Mouse (Mus musculus): ENCODE results near the gene Plcb1. TPM values are rescaled to one million over a fixed set of nuclear protein-coding genes. Genes with fewer than 3 reads are reported as not detected.
"Not testable (repeated sequence)": the region's sequence is repeated elsewhere in the genome, so short reads cannot be mapped to it uniquely, and the experiment has no call there.

Plcb1 gene
- polyA plus RNA-seq, 1 experiment from 2014 or later, result 1.5 TPM

DNA sequence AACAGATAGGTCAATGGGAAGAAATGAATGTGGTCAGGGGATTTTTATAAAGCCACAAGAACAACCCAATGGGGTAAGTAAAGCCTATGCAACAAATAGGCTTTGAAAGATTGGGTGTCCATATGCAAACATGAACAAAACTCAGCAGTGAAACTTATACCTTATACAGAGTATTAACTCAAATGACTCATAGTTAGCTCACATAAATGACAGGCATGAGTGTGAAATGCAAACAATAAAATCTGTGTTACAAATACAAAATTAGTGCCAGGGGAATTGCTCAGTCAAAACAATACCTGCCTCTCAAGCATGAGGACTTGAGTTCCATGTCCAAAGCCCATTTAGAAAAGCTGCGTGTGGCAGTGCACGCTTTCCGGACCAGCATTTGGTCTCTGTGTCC, 182.5 kb downstream of the Plcb1 start:
- DNase-seq (ENCODE audit: low spot score), result no peak

GRCm38 (mm10) chr2:134972376-134972775, 186.5 kb downstream of the Plcb1 start:
- DNase-seq (ENCODE audit: low spot score), result no peak

DNA sequence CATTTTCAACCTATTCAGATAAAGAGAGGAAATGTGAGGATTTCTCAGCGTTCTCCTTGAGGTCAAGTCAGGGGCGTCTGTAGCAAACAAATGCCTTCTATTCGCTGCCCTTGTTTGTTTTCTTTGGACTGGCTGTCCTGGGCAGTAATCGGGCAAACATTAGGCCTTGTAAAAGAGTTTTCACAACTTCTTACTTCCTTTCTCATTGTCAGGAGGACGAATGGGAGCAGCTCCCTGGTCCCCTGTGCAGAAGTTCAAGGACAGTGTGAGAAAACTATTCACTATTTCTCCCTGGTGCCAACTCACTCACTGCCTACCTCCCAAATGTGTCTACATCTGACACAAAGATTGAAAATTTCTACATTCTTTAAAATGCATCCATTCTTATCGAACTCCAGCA, 188.8 kb downstream of the Plcb1 start:
- no peak for DNase-seq (ENCODE audit: low spot score)

- no peak for DNase-seq (ENCODE audit: low spot score)
Measured at GRCm38 (mm10) chr2:134976796-134977330, 191.0 kb downstream of the Plcb1 start.

GRCm38 (mm10) chr2:134977641-134978040, 191.8 kb downstream of the Plcb1 start:
- DNase-seq (ENCODE audit: low spot score), result no peak

GRCm38 (mm10) chr2:134981394-134981793, 195.5 kb downstream of the Plcb1 start:
- no peak for DNase-seq (ENCODE audit: low spot score)

- no peak for DNase-seq (ENCODE audit: low spot score)
Measured at GRCm38 (mm10) chr2:134984884-134985283, 199.0 kb downstream of the Plcb1 start.

DNA sequence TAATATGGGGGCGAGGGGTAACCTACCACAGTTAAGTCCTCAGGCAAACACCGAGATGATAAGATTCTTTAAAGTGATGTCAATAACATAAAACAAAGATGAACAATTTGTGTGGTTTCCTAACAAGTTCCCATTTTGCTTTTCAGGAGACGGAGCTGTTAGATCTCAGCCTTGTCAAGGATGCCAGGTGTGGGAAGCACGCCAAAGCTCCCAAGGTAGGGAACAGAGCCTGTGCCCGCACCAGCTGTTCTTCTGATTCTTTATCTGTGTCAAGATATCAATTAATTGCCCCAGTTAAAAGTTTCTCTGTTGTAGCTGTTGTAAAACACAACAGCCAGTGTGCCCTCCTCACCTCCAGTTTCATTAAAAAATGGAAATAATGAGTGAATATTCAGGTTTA, 202.1 kb downstream of the Plcb1 start:
- DNase-seq (ENCODE audit: low spot score), result no peak

- no peak for DNase-seq (ENCODE audit: low spot score)
Measured at GRCm38 (mm10) chr2:134989650-134990292, 203.9 kb downstream of the Plcb1 start.

- peak; percentile 7 for DNase-seq (ENCODE audit: low spot score)
Measured at GRCm38 (mm10) chr2:135007134-135007533, 221.3 kb downstream of the Plcb1 start.

DNA sequence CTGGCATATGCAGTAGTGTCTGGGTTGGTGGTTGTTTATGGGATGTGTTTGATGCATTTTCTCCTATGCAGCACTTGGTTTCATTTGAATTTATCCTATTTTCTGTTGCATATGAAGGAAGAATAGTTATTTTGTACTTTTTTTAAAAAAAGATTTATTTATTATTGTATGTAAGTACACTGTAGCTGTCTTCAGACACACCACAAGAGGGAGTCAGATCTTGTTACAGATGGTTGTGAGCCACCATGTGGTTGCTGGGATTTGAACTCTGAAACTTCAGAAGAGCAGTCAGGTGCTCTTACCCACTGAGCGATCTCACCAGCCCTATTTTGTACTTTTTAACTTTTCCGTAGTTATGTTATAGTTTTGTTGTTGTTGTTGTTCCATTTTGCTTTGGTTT, 222.0 kb downstream of the Plcb1 start:
- DNase-seq (ENCODE audit: low spot score), result not testable (repeated sequence)

- DNase-seq (ENCODE audit: low spot score), result no peak
Measured at GRCm38 (mm10) chr2:135010371-135010770, 224.5 kb downstream of the Plcb1 start.

DNA sequence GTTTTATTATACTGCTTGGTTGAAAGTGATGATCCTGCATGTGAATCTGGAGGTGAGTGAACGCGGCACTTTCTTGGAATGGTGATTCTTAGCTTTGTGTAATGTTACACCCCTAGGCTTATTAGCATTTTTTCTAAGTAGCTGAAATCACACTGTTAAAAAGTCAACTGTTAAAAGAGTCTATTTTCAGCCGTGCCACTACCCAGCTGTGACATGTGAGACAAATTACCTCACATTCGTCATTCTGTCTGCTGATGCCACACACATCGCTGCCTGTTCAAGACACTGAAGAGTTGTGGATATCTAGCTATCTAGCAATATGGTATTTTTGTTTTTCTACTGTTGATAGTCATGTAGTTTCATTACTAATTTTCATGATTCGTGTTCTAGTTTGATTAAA, 229.6 kb downstream of the Plcb1 start:
- no peak for DNase-seq (ENCODE audit: low spot score)

GRCm38 (mm10) chr2:135018275-135018674, 232.4 kb downstream of the Plcb1 start:
- DNase-seq (ENCODE audit: low spot score), result peak; percentile 52

GRCm38 (mm10) chr2:135018708-135019107, 232.8 kb downstream of the Plcb1 start:
- no peak for DNase-seq (ENCODE audit: low spot score)

DNA sequence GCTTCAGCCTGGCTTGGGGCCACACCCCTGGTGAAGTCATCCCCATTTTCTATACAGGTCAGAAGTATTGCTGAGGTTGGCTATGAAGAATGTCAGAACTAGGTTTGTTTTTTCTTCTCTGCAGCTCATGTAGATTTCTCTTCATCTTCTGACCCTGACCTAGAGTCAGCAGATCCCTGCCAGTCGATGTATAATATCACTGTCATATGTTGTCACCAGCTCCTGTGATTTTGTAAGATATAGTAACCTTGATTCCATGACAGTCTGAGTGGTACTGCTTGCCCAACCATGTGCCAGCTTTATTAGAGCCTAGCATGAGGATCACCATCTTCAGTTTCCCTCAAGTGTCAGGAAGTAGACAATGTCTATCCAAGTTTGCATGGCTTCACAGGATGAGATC, 233.7 kb downstream of the Plcb1 start:
- no peak for DNase-seq (ENCODE audit: low spot score)

GRCm38 (mm10) chr2:135029288-135029687, 243.4 kb downstream of the Plcb1 start:
- no peak for DNase-seq (ENCODE audit: low spot score)

DNA sequence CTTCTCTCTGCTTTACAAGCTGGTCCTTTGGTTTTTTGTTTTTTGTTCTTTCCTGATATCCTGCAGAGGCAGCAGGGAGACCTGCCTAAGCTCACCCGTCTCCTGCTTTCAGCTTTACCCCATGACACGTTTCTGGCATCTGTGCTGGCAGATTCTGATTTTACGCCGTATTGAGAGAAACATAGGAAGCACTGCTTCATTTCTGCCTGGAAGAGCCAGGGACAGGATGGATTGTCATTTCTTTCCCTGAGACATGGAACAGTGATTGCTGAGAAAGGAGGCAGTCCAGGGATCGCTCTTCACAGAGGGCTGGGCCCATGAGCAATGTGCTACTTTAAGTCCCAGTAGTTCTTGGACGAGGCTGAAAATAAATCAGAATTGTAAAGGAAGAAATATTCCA, 243.8 kb downstream of the Plcb1 start:
- no peak for DNase-seq (ENCODE audit: low spot score)

GRCm38 (mm10) chr2:135035640-135036260, 249.9 kb downstream of the Plcb1 start:
- no peak for DNase-seq (ENCODE audit: low spot score)

DNA sequence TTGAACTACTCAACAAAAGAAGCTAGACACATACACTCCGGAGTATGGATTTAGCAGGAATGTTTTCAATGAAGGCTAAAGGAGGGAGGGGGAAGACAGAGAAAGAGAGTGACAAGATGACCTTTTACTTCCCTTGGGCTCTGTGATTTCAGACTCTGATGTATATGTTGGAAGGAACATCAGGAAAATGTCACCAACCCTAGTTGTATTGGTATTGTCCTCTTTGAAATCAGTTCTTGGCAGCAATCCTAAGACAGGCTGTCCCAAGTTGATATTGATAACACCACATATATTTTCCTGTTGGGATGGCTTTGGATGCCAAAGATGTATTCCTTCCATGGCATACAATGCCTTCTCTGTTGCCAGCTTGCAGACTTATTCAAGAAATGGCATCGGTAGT, 262.9 kb downstream of the Plcb1 start:
- no peak for DNase-seq (ENCODE audit: low spot score)

DNA sequence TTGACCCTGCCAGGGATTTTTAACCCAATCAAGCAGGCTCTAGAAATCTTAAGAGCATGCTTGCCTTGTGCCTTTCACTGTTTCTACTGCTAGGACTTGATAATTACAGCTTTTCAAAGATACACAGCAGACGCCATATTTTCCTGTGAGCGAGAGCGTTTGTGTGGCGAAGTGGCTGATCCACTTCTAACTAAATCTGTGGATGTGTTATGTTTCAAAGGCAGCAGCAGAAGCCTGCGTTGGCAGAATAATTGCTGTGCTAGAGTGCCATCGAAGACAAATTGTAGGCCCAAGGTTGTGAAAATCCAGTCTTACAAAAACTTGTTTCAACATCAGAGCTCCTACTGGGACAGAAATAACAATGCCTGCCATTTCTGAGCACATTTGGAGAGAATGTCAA, 263.4 kb downstream of the Plcb1 start:
- no peak for DNase-seq (ENCODE audit: low spot score)

DNA sequence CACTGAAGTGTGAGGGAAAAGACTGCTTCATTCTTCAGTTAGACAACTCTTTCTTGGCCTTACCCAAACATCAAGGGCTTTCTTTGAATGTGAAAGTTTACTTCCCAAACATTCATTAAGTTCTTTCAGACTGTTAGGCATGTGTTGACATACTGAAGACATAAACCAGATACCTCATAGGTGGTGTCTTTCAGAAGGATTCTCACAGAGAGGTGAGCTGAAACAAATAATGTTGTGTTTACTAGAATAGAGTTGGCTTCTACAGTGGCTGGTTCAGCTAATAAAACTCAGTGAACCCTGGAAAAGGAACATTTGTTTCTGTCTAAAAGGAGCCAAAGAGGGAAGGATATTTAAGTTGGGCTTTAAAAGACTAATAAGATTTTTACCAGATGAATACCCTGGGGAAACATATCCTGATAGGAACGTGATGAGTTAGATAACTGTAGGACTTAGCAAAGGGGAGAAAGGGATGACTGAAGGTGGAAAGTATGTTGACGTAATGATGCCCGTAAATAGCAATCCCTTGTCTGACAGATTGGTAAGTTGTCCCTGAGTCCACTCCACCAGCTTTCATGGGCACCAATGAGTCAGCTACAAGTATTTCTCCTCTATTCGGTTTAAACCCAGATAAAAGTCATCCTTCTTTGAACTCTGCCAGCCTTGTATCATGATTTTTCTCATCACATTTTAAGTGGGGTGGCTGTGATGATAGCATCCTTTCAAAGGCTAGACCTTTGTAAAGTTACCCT, 265.8 kb downstream of the Plcb1 start:
- no peak for DNase-seq (ENCODE audit: low spot score)
